Mouse (Mus musculus) MEL (cell line): Measurements from ENCODE around the gene Pf4.

Experiments
- ELF1 ChIP-seq: IDR thresholded peaks from 2 replicates; pipeline ENCODE4 v1.6.1; 2014; ENCODE audit warnings: low read depth, mild to moderate bottlenecking, inconsistent platforms, low read length, improper control_type of control experiment, moderate library complexity
- GABPA ChIP-seq: IDR thresholded peaks from 2 replicates; pipeline ENCODE4 v1.6.1; 2012; ENCODE audit warnings: low read depth, mild to moderate bottlenecking, inconsistent platforms, low read length, improper control_type of control experiment, moderate library complexity
- GATA1 ChIP-seq: IDR thresholded peaks from 2 replicates; pipeline ENCODE4 v1.6.1; 2011; ENCODE audit warnings: low read depth, low read length, improper control_type of control experiment
- MXI1 ChIP-seq: IDR thresholded peaks from 2 replicates; pipeline ENCODE4 v1.6.1; 2011; ENCODE audit warnings: mild to moderate bottlenecking, low read depth, low read length, improper control_type of control experiment
- NRF1 ChIP-seq: IDR thresholded peaks from 2 replicates; pipeline ENCODE4 v1.6.1; 2014; ENCODE audit warnings: low read depth, mild to moderate bottlenecking, inconsistent platforms, low read length, improper control_type of control experiment, moderate library complexity; ENCODE audit not compliant: poor library complexity, insufficient read depth, severe bottlenecking
- USF1 ChIP-seq: IDR thresholded peaks from 2 replicates; pipeline ENCODE4 v1.6.1; 2014; ENCODE audit warnings: low read depth, mild to moderate bottlenecking, inconsistent platforms, low read length, improper control_type of control experiment, moderate library complexity
- ZC3H11A ChIP-seq: IDR thresholded peaks from 2 replicates; pipeline ENCODE4 v1.6.1; 2012; ENCODE audit warnings: low read depth, mild to moderate bottlenecking, inconsistent platforms, low read length, improper control_type of control experiment
- ZKSCAN1 ChIP-seq: IDR thresholded peaks from 2 replicates; pipeline ENCODE4 v1.6.1; 2012; ENCODE audit warnings: low read depth, mild to moderate bottlenecking, inconsistent platforms, low read length, improper control_type of control experiment, moderate library complexity

GRCm38 (mm10) chr5:90731480-90731879 is 40.8 kb upstream of the Pf4 start:
- TF ChIP-seq GABPA (no peak), ELF1 (no peak), USF1 (no peak), NRF1 (no peak), ZC3H11A (no peak), MXI1 (no peak), GATA1 (no peak), ZKSCAN1 (no peak)
